Mouse (Mus musculus): Measurements from ENCODE around the gene Ugt1a7c. TPM values are rescaled to one million over a fixed set of nuclear protein-coding genes. Genes with fewer than 3 reads are reported as not detected.

The Ugt1a7c gene
- polyA plus RNA-seq, 1 experiment from 2014 or later, result 1.1 TPM

- no peak overlapping the region for H3K4me3 ChIP-seq
- no peak for DNase-seq (ENCODE audit: low spot score)
- H3K27me3 ChIP-seq (ENCODE audit: insufficient read depth, poor library complexity, severe bottlenecking), result no peaks in the 10 kb centered on the region
- H3K9me3 ChIP-seq, result peaks cover 98% of the 10 kb centered on the region
- no peaks in the 10 kb centered on the region for H3K36me3 ChIP-seq
- 60% methylated on average over 3 of the region's 3 CpGs for whole genome bisulfite sequencing
- no peak overlapping the region for H3K27ac ChIP-seq
- H3K4me1 ChIP-seq (replicated peaks), result no peaks in the 10 kb centered on the region
These were observed 138.0 kb downstream of the Ugt1a7c start for GRCm38 (mm10) chr1:88232664-88233380.

- no peak for DNase-seq (ENCODE audit: low spot score)
- Histone ChIP-seq H3K9me3 (peaks cover 98% of the 10 kb centered on the region), H3K27ac (no peak overlapping the region), H3K4me1 (replicated peaks) (no peaks in the 10 kb centered on the region), H3K36me3 (no peaks in the 10 kb centered on the region), H3K27me3 (ENCODE audit: insufficient read depth, poor library complexity, severe bottlenecking) (no peaks in the 10 kb centered on the region), H3K4me3 (no peak overlapping the region)
- WGBS, result 70% methylated on average over 14 of the region's 14 CpGs
These were observed 138.8 kb downstream of the Ugt1a7c start for GRCm38 (mm10) chr1:88233421-88234247.

- DNase-seq (ENCODE audit: low spot score), result no peak
- no peaks in the 10 kb centered on the region for H3K27me3 ChIP-seq (ENCODE audit: insufficient read depth, poor library complexity, severe bottlenecking)
- no peak overlapping the region for H3K4me3 ChIP-seq
- H3K9me3 ChIP-seq, result peaks cover 98% of the 10 kb centered on the region
- WGBS, result 68% methylated on average over 4 of the region's 4 CpGs
- H3K36me3 ChIP-seq, result no peaks in the 10 kb centered on the region
- H3K27ac ChIP-seq, result no peak overlapping the region
- H3K4me1 ChIP-seq (replicated peaks), result no peaks in the 10 kb centered on the region
These were observed 139.4 kb downstream of the Ugt1a7c start for GRCm38 (mm10) chr1:88234248-88234610.

- Histone ChIP-seq H3K9me3 (peaks cover 98% of the 10 kb centered on the region), H3K4me1 (replicated peaks) (no peaks in the 10 kb centered on the region), H3K36me3 (no peaks in the 10 kb centered on the region), H3K27ac (no peak overlapping the region), H3K27me3 (ENCODE audit: insufficient read depth, poor library complexity, severe bottlenecking) (no peaks in the 10 kb centered on the region), H3K4me3 (no peak overlapping the region)
- WGBS, result 48% methylated on average over 5 of the region's 5 CpGs
- DNase-seq (ENCODE audit: low spot score), result no peak
These were observed 139.8 kb downstream of the Ugt1a7c start for GRCm38 (mm10) chr1:88234646-88235045.

- DNase-seq (ENCODE audit: low spot score), result no peak
- Histone ChIP-seq H3K27ac (no peak overlapping the region), H3K36me3 (no peaks in the 10 kb centered on the region), H3K27me3 (ENCODE audit: insufficient read depth, poor library complexity, severe bottlenecking) (no peaks in the 10 kb centered on the region), H3K4me1 (replicated peaks) (no peaks in the 10 kb centered on the region), H3K4me3 (no peak overlapping the region), H3K9me3 (peaks cover 98% of the 10 kb centered on the region)
- WGBS, result 65% methylated on average over 11 of the region's 11 CpGs
These were observed 140.4 kb downstream of the Ugt1a7c start for GRCm38 (mm10) chr1:88235046-88235893.

- no peaks in the 10 kb centered on the region for H3K4me1 ChIP-seq (replicated peaks)
- H3K27ac ChIP-seq, result no peak overlapping the region
- no peaks in the 10 kb centered on the region for H3K36me3 ChIP-seq
- peaks cover 98% of the 10 kb centered on the region for H3K9me3 ChIP-seq
- H3K27me3 ChIP-seq (ENCODE audit: insufficient read depth, poor library complexity, severe bottlenecking), result no peaks in the 10 kb centered on the region
- DNase-seq (ENCODE audit: low spot score), result no peak
- WGBS, result 67% methylated on average over 4 of the region's 4 CpGs
- H3K4me3 ChIP-seq, result no peak overlapping the region
These were observed 141.1 kb downstream of the Ugt1a7c start for GRCm38 (mm10) chr1:88235894-88236415.

GRCm38 (mm10) chr1:88237311-88237710, 142.4 kb downstream of the Ugt1a7c start:
- 79% methylated on average over 5 of the region's 5 CpGs for WGBS

GRCm38 (mm10) chr1:88238771-88239170, 143.9 kb downstream of the Ugt1a7c start:
- H3K9me3 ChIP-seq, result peaks cover 97% of the 10 kb centered on the region
- WGBS, result 80% methylated on average over 6 of the region's 6 CpGs
- no peak for DNase-seq (ENCODE audit: low spot score)
- H3K27me3 ChIP-seq (ENCODE audit: insufficient read depth, poor library complexity, severe bottlenecking), result no peaks in the 10 kb centered on the region
- no peaks in the 10 kb centered on the region for H3K4me1 ChIP-seq (replicated peaks)
- no peaks in the 10 kb centered on the region for H3K36me3 ChIP-seq
- H3K27ac ChIP-seq, result no peak overlapping the region
- no peak overlapping the region for H3K4me3 ChIP-seq

More at GRCm38 (mm10) chr1:88237311-88237710, 142.4 kb downstream of the Ugt1a7c start:
- Histone ChIP-seq H3K27me3 (ENCODE audit: insufficient read depth, poor library complexity, severe bottlenecking) (no peaks in the 10 kb centered on the region), H3K4me1 (replicated peaks) (no peaks in the 10 kb centered on the region), H3K9me3 (peaks cover 98% of the 10 kb centered on the region), H3K4me3 (no peak overlapping the region), H3K27ac (no peak overlapping the region), H3K36me3 (no peaks in the 10 kb centered on the region)
- no peak for DNase-seq (ENCODE audit: low spot score)

- H3K27me3 ChIP-seq (ENCODE audit: insufficient read depth, poor library complexity, severe bottlenecking), result no peaks in the 10 kb centered on the region
- DNase-seq (ENCODE audit: low spot score), result no peak
- H3K9me3 ChIP-seq, result peaks cover 97% of the 10 kb centered on the region
- no peak overlapping the region for H3K4me3 ChIP-seq
- 75% methylated on average over 5 of the region's 5 CpGs for WGBS
- no peaks in the 10 kb centered on the region for H3K36me3 ChIP-seq
- H3K27ac ChIP-seq, result no peak overlapping the region
- no peaks in the 10 kb centered on the region for H3K4me1 ChIP-seq (replicated peaks)
These were observed 145.2 kb downstream of the Ugt1a7c start for GRCm38 (mm10) chr1:88240072-88240471.

GRCm38 (mm10) chr1:88240579-88240978, 145.7 kb downstream of the Ugt1a7c start:
- Histone ChIP-seq H3K27ac (no peak overlapping the region), H3K36me3 (no peaks in the 10 kb centered on the region), H3K9me3 (peaks cover 97% of the 10 kb centered on the region), H3K4me3 (no peak overlapping the region), H3K27me3 (ENCODE audit: insufficient read depth, poor library complexity, severe bottlenecking) (no peaks in the 10 kb centered on the region), H3K4me1 (replicated peaks) (no peaks in the 10 kb centered on the region)
- DNase-seq (ENCODE audit: low spot score), result no peak
- WGBS, result 77% methylated on average over 4 of the region's 4 CpGs

- DNase-seq (ENCODE audit: low spot score), result no peak
- H3K9me3 ChIP-seq, result peaks cover 99% of the 10 kb centered on the region
- H3K4me1 ChIP-seq (replicated peaks), result no peaks in the 10 kb centered on the region
- WGBS, result 64% methylated on average over 5 of the region's 5 CpGs
- H3K4me3 ChIP-seq, result no peak overlapping the region
- H3K27me3 ChIP-seq (ENCODE audit: insufficient read depth, poor library complexity, severe bottlenecking), result no peaks in the 10 kb centered on the region
- no peak overlapping the region for H3K27ac ChIP-seq
- H3K36me3 ChIP-seq, result no peaks in the 10 kb centered on the region
These were observed 149.0 kb downstream of the Ugt1a7c start for GRCm38 (mm10) chr1:88243861-88244260.

GRCm38 (mm10) chr1:88245881-88246280, 151.0 kb downstream of the Ugt1a7c start:
- no peak overlapping the region for H3K4me3 ChIP-seq
- H3K9me3 ChIP-seq, result peaks cover 99% of the 10 kb centered on the region
- no peak overlapping the region for H3K27ac ChIP-seq
- H3K36me3 ChIP-seq, result no peaks in the 10 kb centered on the region
- no peaks in the 10 kb centered on the region for H3K4me1 ChIP-seq (replicated peaks)
- 79% methylated on average over 6 of the region's 6 CpGs for WGBS
- no peak for DNase-seq (ENCODE audit: low spot score)
- no peaks in the 10 kb centered on the region for H3K27me3 ChIP-seq (ENCODE audit: insufficient read depth, poor library complexity, severe bottlenecking)

Measured in hindbrain, embryonic 10.5 days (tissue).